Mouse (Mus musculus): ENCODE measurements at regions not wholly inside any gene's neighbourhood (a gene's known extent, or its start where the extent isn't known, plus 50 kb on each side); places are given as distances from the start of the nearest gene placed in this dataset.

DNA sequence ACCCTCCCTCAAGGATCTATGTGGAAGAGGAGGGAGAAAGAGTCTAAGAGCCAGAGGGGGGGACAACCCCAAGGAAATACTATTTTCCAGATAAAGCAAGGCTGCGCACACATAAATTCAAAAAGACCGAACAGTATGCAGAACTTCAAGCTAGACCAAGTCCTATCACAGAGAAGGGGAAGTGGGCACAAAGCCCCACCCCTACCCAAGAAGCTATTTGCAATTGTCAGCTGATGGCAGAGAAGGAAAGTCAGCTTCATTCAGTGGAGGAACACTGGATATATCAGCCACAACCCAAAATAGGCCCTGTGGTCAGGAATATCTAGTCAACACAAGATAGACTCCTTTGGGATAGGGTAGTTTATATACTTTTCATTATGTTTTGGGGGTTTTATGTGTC, 84.9 kb upstream of the Akirin2 start:
- no peaks in the 10 kb centered on the region for H3K27me3 ChIP-seq (ENCODE audit: insufficient read depth, low read length)
- 92% methylated on average over 2 of the region's 2 CpGs for WGBS
- no peaks in the 10 kb centered on the region for H3K36me3 ChIP-seq (ENCODE audit: insufficient read depth)
- H3K27ac ChIP-seq (ENCODE audit: low read depth) = no peak overlapping the region
- TF ChIP-seq CTCF (IDR thresholded peaks at IDR 0.05; ENCODE audit: low read depth) = no peak
- ATAC-seq (ENCODE audit: insufficient read depth) (no peak), DNase-seq (no peak)
- no peaks in the 10 kb centered on the region for H3K9me3 ChIP-seq (ENCODE audit: low read depth, low read length)
- H3K4me1 ChIP-seq (ENCODE audit: insufficient read depth) = no peaks in the 10 kb centered on the region
- H3K4me3 ChIP-seq (ENCODE audit: low read depth, low read length) = no peak overlapping the region
- H3K9ac ChIP-seq = no peak overlapping the region
- H3K4me2 ChIP-seq = no peak overlapping the region

GRCm38 (mm10) chr4:34466309-34466708, 84.4 kb upstream of the Akirin2 start:
- WGBS = 61% methylated on average over 3 of the region's 3 CpGs
- no peak for ATAC-seq (ENCODE audit: insufficient read depth)
- no peak overlapping the region for H3K4me2 ChIP-seq
- H3K4me3 ChIP-seq (ENCODE audit: low read depth, low read length) = no peak overlapping the region
- DNase-seq = no peak
- H3K36me3 ChIP-seq (ENCODE audit: insufficient read depth) = no peaks in the 10 kb centered on the region
- TF ChIP-seq CTCF (IDR thresholded peaks at IDR 0.05; ENCODE audit: low read depth) = no peak
- no peak overlapping the region for H3K27ac ChIP-seq (ENCODE audit: low read depth)
- H3K4me1 ChIP-seq (ENCODE audit: insufficient read depth) = no peaks in the 10 kb centered on the region
- no peak overlapping the region for H3K9ac ChIP-seq
- H3K27me3 ChIP-seq (ENCODE audit: insufficient read depth, low read length) = no peaks in the 10 kb centered on the region
- H3K9me3 ChIP-seq (ENCODE audit: low read depth, low read length) = no peaks in the 10 kb centered on the region

GRCm38 (mm10) chr4:34468096-34468495, 82.6 kb upstream of the Akirin2 start:
- no peak overlapping the region for H3K4me2 ChIP-seq

GRCm38 (mm10) chr4:34475792-34476448, 74.8 kb upstream of the Akirin2 start:
- DNase-seq (peak; percentile 19), ATAC-seq (ENCODE audit: insufficient read depth) (no peak)
- H3K36me3 ChIP-seq (ENCODE audit: insufficient read depth) = no peaks in the 10 kb centered on the region
- H3K9me3 ChIP-seq (ENCODE audit: low read depth, low read length) = no peaks in the 10 kb centered on the region
- H3K27me3 ChIP-seq (ENCODE audit: insufficient read depth, low read length) = no peaks in the 10 kb centered on the region
- TF ChIP-seq CTCF (IDR thresholded peaks at IDR 0.05; ENCODE audit: low read depth) = no peak
- H3K4me2 ChIP-seq = no peak overlapping the region
- H3K9ac ChIP-seq = no peak overlapping the region
- no peaks in the 10 kb centered on the region for H3K4me1 ChIP-seq (ENCODE audit: insufficient read depth)
- 50% methylated on average over 5 of the region's 5 CpGs for WGBS
- no peak overlapping the region for H3K4me3 ChIP-seq (ENCODE audit: low read depth, low read length)
- no peak overlapping the region for H3K27ac ChIP-seq (ENCODE audit: low read depth)

More at GRCm38 (mm10) chr4:34468096-34468495, 82.6 kb upstream of the Akirin2 start:
- TF ChIP-seq CTCF (IDR thresholded peaks at IDR 0.05; ENCODE audit: low read depth) = no peak
- DNase-seq (peak; percentile 66), ATAC-seq (ENCODE audit: insufficient read depth) (no peak)
- 38% methylated on average over 9 of the region's 9 CpGs for WGBS
- Histone ChIP-seq H3K4me3 (ENCODE audit: low read depth, low read length) (no peak overlapping the region), H3K4me1 (ENCODE audit: insufficient read depth) (no peaks in the 10 kb centered on the region), H3K9me3 (ENCODE audit: low read depth, low read length) (no peaks in the 10 kb centered on the region), H3K27ac (ENCODE audit: low read depth) (no peak overlapping the region), H3K9ac (no peak overlapping the region), H3K27me3 (ENCODE audit: insufficient read depth, low read length) (no peaks in the 10 kb centered on the region), H3K36me3 (ENCODE audit: insufficient read depth) (no peaks in the 10 kb centered on the region)

DNA sequence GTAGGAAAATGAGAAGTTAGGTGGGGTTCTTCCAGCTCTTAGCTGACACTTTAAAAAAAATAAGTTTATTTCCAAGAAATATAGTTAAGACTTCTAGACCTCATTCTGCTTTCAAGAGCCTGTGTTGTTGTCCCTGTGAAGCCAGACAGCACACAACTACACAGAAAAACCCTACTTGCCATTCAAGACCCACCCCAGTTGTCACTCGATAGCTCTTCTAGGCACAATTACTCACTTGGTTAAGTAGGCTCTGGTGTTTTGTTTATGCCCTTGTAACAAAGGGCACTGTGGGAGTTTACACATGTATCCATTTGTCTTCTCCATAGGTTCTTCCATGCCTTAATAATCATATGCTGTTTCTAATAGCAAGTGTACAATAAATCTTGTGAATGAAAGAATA, 66.5 kb upstream of the Akirin2 start:
- Histone ChIP-seq H3K9me3 (ENCODE audit: low read depth, low read length) (no peaks in the 10 kb centered on the region), H3K4me2 (no peak overlapping the region), H3K4me1 (ENCODE audit: insufficient read depth) (no peaks in the 10 kb centered on the region), H3K27me3 (ENCODE audit: insufficient read depth, low read length) (no peaks in the 10 kb centered on the region), H3K27ac (ENCODE audit: low read depth) (no peak overlapping the region), H3K36me3 (ENCODE audit: insufficient read depth) (no peaks in the 10 kb centered on the region), H3K9ac (no peak overlapping the region), H3K4me3 (ENCODE audit: low read depth, low read length) (no peak overlapping the region)
- no peak for ATAC-seq (ENCODE audit: insufficient read depth)
- WGBS = 50% methylated on average over 1 of the region's 1 CpGs
- no peak for DNase-seq
- no peak for TF ChIP-seq CTCF (IDR thresholded peaks at IDR 0.05; ENCODE audit: low read depth)

DNA sequence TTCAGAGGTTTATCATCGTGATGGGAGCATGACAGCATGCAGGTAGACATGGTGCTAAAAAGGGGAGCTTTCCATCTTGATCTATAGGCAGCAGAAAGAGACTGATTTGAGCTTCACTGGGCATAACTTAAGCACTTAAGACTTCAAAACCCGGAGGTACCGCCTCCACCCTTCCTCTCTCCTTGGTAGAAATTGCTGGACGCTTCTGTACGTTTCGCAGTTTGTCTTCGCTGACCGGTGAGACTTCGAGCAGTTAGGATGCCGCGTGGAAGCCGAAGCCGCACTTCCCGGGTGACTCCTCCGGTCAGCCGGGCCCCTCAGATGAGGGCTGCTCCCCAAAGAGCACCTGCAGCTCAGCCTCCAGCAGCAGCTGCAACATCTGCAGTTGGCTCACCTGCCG, 65.2 kb upstream of the Akirin2 start:
- ATAC-seq (ENCODE audit: insufficient read depth) = no peak
- no peak for TF ChIP-seq CTCF (IDR thresholded peaks at IDR 0.05; ENCODE audit: low read depth)
- Histone ChIP-seq H3K36me3 (ENCODE audit: insufficient read depth) (no peaks in the 10 kb centered on the region), H3K4me3 (ENCODE audit: low read depth, low read length) (no peak overlapping the region), H3K9ac (no peak overlapping the region), H3K9me3 (ENCODE audit: low read depth, low read length) (no peaks in the 10 kb centered on the region), H3K4me1 (ENCODE audit: insufficient read depth) (no peaks in the 10 kb centered on the region), H3K27ac (ENCODE audit: low read depth) (no peak overlapping the region), H3K4me2 (no peak overlapping the region), H3K27me3 (ENCODE audit: insufficient read depth, low read length) (no peaks in the 10 kb centered on the region)
- no peak for DNase-seq
- WGBS = 79% methylated on average over 17 of the region's 17 CpGs

- WGBS = 66% methylated on average over 10 of the region's 10 CpGs
- no peak overlapping the region for H3K27ac ChIP-seq (ENCODE audit: low read depth)
- no peak overlapping the region for H3K9ac ChIP-seq
- H3K36me3 ChIP-seq (ENCODE audit: insufficient read depth) = no peaks in the 10 kb centered on the region
- no peak overlapping the region for H3K4me3 ChIP-seq (ENCODE audit: low read depth, low read length)
- ATAC-seq (ENCODE audit: insufficient read depth) = peak; percentile 35; the same call in 1 of the 2 replicates
- no peak overlapping the region for H3K4me2 ChIP-seq
- TF ChIP-seq CTCF (IDR thresholded peaks at IDR 0.05; ENCODE audit: low read depth) = no peak
- peak; percentile 52 for DNase-seq
- H3K9me3 ChIP-seq (ENCODE audit: low read depth, low read length) = 0 out of 2 replicates have a peak, but pooled peaks cover 5% of the 10 kb centered on the region
- no peaks in the 10 kb centered on the region for H3K4me1 ChIP-seq (ENCODE audit: insufficient read depth)
- no peaks in the 10 kb centered on the region for H3K27me3 ChIP-seq (ENCODE audit: insufficient read depth, low read length)
Observed at GRCm38 (mm10) chr4:34494961-34495723, 55.6 kb upstream of the Akirin2 start.

Data from lung, embryonic 14.5 days (tissue).